Comparison of ENCODE assay signal across 8 mouse cellular contexts in genomic region chr5:122950329-122950953, GRCm38 (mm10). TPM values are rescaled to one million over a fixed set of nuclear protein-coding genes. Genes with fewer than 3 reads are reported as not detected.
DNase-seq lines count a peak whose midpoint lies in the region; ATAC-seq and TF ChIP-seq lines count a peak whose summit lies in the region.

No protein-coding gene starts in this region.

- H3K36me3 ChIP-seq in embryonic facial prominence, embryonic 14.5 days (ENCODE audit: control insufficient read depth, insufficient read depth, low read length), result peaks cover 4% of the 10 kb centered on the region; the same call in 1 of the 2 replicates
- H3K36me3 ChIP-seq in hindbrain, postnatal 0 days (ENCODE audit: insufficient read depth, low read length), result no peaks in the 10 kb centered on the region

- 17% methylated on average over 18 of the region's 23 CpGs for WGBS in embryonic facial prominence, embryonic 14.5 days
- WGBS in hindbrain, postnatal 0 days, result 15% methylated on average over 22 of the region's 23 CpGs

- H3K27me3 ChIP-seq in embryonic facial prominence, embryonic 14.5 days (replicated peaks; ENCODE audit: control insufficient read depth, insufficient read depth, low read length), result peaks cover 30% of the 10 kb centered on the region
- H3K27me3 ChIP-seq in hindbrain, postnatal 0 days (ENCODE audit: insufficient read depth, low read length), result 0 out of 2 replicates have a peak, but pooled peaks cover 6% of the 10 kb centered on the region

- 0 out of 2 replicates have a peak overlapping the region, but pooled peaks have one; percentile 5 for H3K9ac ChIP-seq in embryonic facial prominence, embryonic 14.5 days (ENCODE audit: low read depth, low read length)
- peak overlapping the region; percentile 57; the same call in 1 of the 2 replicates for H3K9ac ChIP-seq in hindbrain, postnatal 0 days (replicated peaks; ENCODE audit: low read length)

- TF ChIP-seq CTCF in hindbrain, postnatal 0 days (IDR thresholded peaks at IDR 0.05; ENCODE audit: low read depth), result no peak

- H3K9me3 ChIP-seq in embryonic facial prominence, embryonic 14.5 days (ENCODE audit: control insufficient read depth, low read length), result no peaks in the 10 kb centered on the region
- H3K9me3 ChIP-seq in hindbrain, postnatal 0 days (ENCODE audit: low read length), result no peaks in the 10 kb centered on the region

- peak; percentile 15 for ATAC-seq in CD4-positive, CD25-positive, alpha-beta regulatory T cell, adult 4 months
- ATAC-seq in embryonic facial prominence, embryonic 14.5 days (ENCODE audit: low read depth), result peak; percentile 88
- peak; percentile 93 for ATAC-seq in hindbrain, postnatal 0 days
- ATAC-seq in monocyte, adult 5-6 weeks (replicated peaks; ENCODE audit: insufficient number of reproducible peaks, low FRiP score, low TSS enrichment, poor library complexity, severe bottlenecking), result 0 out of 2 replicates have a peak, but pooled peaks have one; percentile 22

- peak; percentile 18 for DNase-seq in adrenal gland, postnatal 25 days
- DNase-seq in embryonic facial prominence, embryonic 14.5 days (ENCODE audit: low spot score), result peak; percentile 80
- DNase-seq in hindbrain, postnatal 0 days (ENCODE audit: low spot score), result peak; percentile 90
- peak; percentile 70 to 74 for DNase-seq in left cerebral cortex, postnatal 14 days (ENCODE audit: low spot score in 2 of 2)
- peak; percentile 37 for DNase-seq in thymus, postnatal 0 days (ENCODE audit: low spot score)
- DNase-seq in gastrocnemius, adult 8-10 months (ENCODE audit: low spot score in 2 of 2), result no peak

- intact Hi-C loops in left cerebral cortex, postnatal 14 days (cut with DNase I), result no loop called here

- H3K4me3 ChIP-seq in embryonic facial prominence, embryonic 14.5 days (ENCODE audit: low read depth, low read length), result peak overlapping the region; percentile 45
- peak overlapping the region; percentile 33 for H3K4me3 ChIP-seq in hindbrain, postnatal 0 days (ENCODE audit: low read length)

- no peak overlapping the region for H3K27ac ChIP-seq in embryonic facial prominence, embryonic 14.5 days (replicated peaks; ENCODE audit: low read depth, low read length)
- H3K27ac ChIP-seq in hindbrain, postnatal 0 days, result 0 out of 2 replicates have a peak overlapping the region, but pooled peaks have one; percentile 48

- peaks cover 21% of the 10 kb centered on the region for H3K4me1 ChIP-seq in embryonic facial prominence, embryonic 14.5 days (ENCODE audit: control insufficient read depth, insufficient read depth, low read length)
- peaks cover 21% of the 10 kb centered on the region for H3K4me1 ChIP-seq in hindbrain, postnatal 0 days (ENCODE audit: insufficient read depth, low read length)

- peak overlapping the region; percentile 90 for H3K4me2 ChIP-seq in embryonic facial prominence, embryonic 14.5 days (ENCODE audit: low read depth, low read length)
- H3K4me2 ChIP-seq in hindbrain, postnatal 0 days (ENCODE audit: low read depth, low read length), result peak overlapping the region; percentile 78

RNA-seq across cellular contexts. Expression of gene Kdm2b, which starts 39.2 kb away (rescaled TPM):
- 10 to 100 TPM; 33.1 to 51.1 TPM for polyA plus RNA-seq in CD4-positive, CD25-positive, alpha-beta regulatory T cell, adult 4 months (2017; shearing (Covaris generic))
- total RNA-seq in adrenal gland, postnatal 25 days (2021), result 16.4 and 22.7 TPM in 2 replicates
- 30.1 and 31.0 TPM in 2 replicates for polyA plus RNA-seq in embryonic facial prominence, embryonic 14.5 days (2014; fragmentation: Nextera tagmentation; extraction: Ambion mirVana)
- total RNA-seq in hindbrain, postnatal 0 days (2014; rRNA removed), result 75.7 and 87.3 TPM in 2 replicates
- polyA plus RNA-seq in hindbrain, postnatal 0 days (2015; fragmentation: Nextera tagmentation; extraction: Ambion mirVana), result 59.7 and 60.9 TPM in 2 replicates
- 10 to 100 TPM; 29.1 to 31.1 TPM for total RNA-seq in left cerebral cortex, postnatal 14 days (2021)
- total RNA-seq in monocyte, adult 5-6 weeks (2017), result 24.1 to 26.8 TPM (median 25.5 TPM) in 3 replicates
- 29.6 and 31.8 TPM in 2 replicates for polyA plus RNA-seq in thymus, postnatal 0 days (2015; fragmentation: Nextera tagmentation; extraction: Ambion mirVana)
- 10 to 100 TPM; 11.1 to 15.6 (median 13.1) TPM for total RNA-seq in gastrocnemius, adult 8-10 months (2022)

Comparison
In these comparisons a context has a peak if more than half of its experiments do, and no peak if none do; other contexts are left out.
1. ATAC-seq: peak in every context shown above with its lines; median percentile 93 in hindbrain, postnatal 0 days; 88 in embryonic facial prominence, embryonic 14.5 days; 22 in monocyte, adult 5-6 weeks; 15 in CD4-positive, CD25-positive, alpha-beta regulatory T cell, adult 4 months.
2. DNase-seq: peak in adrenal gland, postnatal 25 days (single experiment), embryonic facial prominence, embryonic 14.5 days (single experiment), hindbrain, postnatal 0 days (single experiment), left cerebral cortex, postnatal 14 days (2 of 2) and thymus, postnatal 0 days (single experiment); none in gastrocnemius, adult 8-10 months (0 of 2).